Mouse (Mus musculus) MEL (cell line): ENCODE measurements at regions not wholly inside any gene's neighbourhood (a gene's known extent, or its start where the extent isn't known, plus 50 kb on each side); places are given as distances from the start of the nearest gene placed in this dataset.

ENCODE experiments used
- DNase-seq: peaks from one replicate; pipeline ENCODE4 v3.0.0; 2011; ENCODE audit warnings: low read depth, low spot score
- H3K27ac ChIP-seq: 2 replicates; pipeline ENCODE4 v1.5.1; 2012; ENCODE audit warnings: low read depth, mild to moderate bottlenecking, control low read depth, low read length, moderate library complexity; ENCODE audit not compliant: control insufficient read depth
- H3K27me3 ChIP-seq, 2 experiments: fragments of 150-350 bp in 1 of 2; sonication (generic) in 1 of 2; 2 replicates each; pipeline ENCODE4 v1.6.1; 2012; ENCODE audit warnings: low read length in 2 of 2, mild to moderate bottlenecking in 2 of 2, improper control_type of control experiment in 1 of 2, moderate library complexity in 1 of 2; ENCODE audit not compliant: insufficient read depth in 2 of 2, control insufficient read depth in 1 of 2
- H3K36me3 ChIP-seq, 2 experiments: 2 replicates each; pipeline ENCODE4 v1.6.1; 2012 to 2014; ENCODE audit warnings: low read length in 2 of 2, improper control_type of control experiment in 1 of 2, inconsistent platforms in 1 of 2, mild to moderate bottlenecking in 1 of 2; ENCODE audit not compliant: insufficient read depth in 2 of 2, control insufficient read depth in 1 of 2
- H3K4me1 ChIP-seq, 2 experiments: fragments of 150-350 bp in 1 of 2; sonication (generic) in 1 of 2; 2 replicates each; pipeline ENCODE4 v1.6.1; 2012; ENCODE audit warnings: low read length in 2 of 2, improper control_type of control experiment in 1 of 2, mild to moderate bottlenecking in 1 of 2; ENCODE audit not compliant: insufficient read depth in 2 of 2, control insufficient read depth in 1 of 2
- H3K4me3 ChIP-seq, 2 experiments: fragments of 150-350 bp in 1 of 2; sonication (generic) in 1 of 2; 2 replicates each; pipeline ENCODE4 v1.5.1; 2012; ENCODE audit warnings: low read depth in 2 of 2, low read length in 2 of 2, mild to moderate bottlenecking in 2 of 2, moderate library complexity in 2 of 2, control low read depth in 1 of 2, improper control_type of control experiment in 1 of 2; ENCODE audit not compliant: control insufficient read depth in 1 of 2, insufficient read depth in 1 of 2
- H3K79me2 ChIP-seq: 2 replicates; pipeline ENCODE4 v1.6.1; 2012; ENCODE audit warnings: mild to moderate bottlenecking, low read length, moderate library complexity; ENCODE audit not compliant: control insufficient read depth, poor library complexity, insufficient read depth
- H3K9ac ChIP-seq: 2 replicates; pipeline ENCODE4 v1.6.1; 2012; ENCODE audit warnings: low read depth, mild to moderate bottlenecking, control low read depth, low read length, moderate library complexity; ENCODE audit not compliant: control insufficient read depth, poor library complexity, severe bottlenecking
- H3K9me3 ChIP-seq: fragments of 150-350 bp; sonication (generic); replicated peaks from 2 replicates; pipeline ENCODE4 v1.6.1; 2012; ENCODE audit warnings: mild to moderate bottlenecking, low read length, improper control_type of control experiment, moderate library complexity; ENCODE audit not compliant: insufficient read depth
- BHLHE40 ChIP-seq: IDR thresholded peaks from 2 replicates; pipeline ENCODE4 v1.6.1; 2012; ENCODE audit warnings: low read depth, mild to moderate bottlenecking, inconsistent platforms, low read length, improper control_type of control experiment, borderline replicate concordance
- CHD1 ChIP-seq: IDR thresholded peaks from 2 replicates; pipeline ENCODE4 v1.6.1; 2012; ENCODE audit warnings: low read depth, mild to moderate bottlenecking, inconsistent platforms, low read length, improper control_type of control experiment
- CHD2 ChIP-seq: IDR thresholded peaks from 2 replicates; pipeline ENCODE4 v1.6.1; 2011; ENCODE audit warnings: low read length, improper control_type of control experiment
- CTCF ChIP-seq, 3 experiments: IDR thresholded peaks in 2 of 3; conservative IDR thresholded peaks in 1 of 3; 2 replicates each; pipeline ENCODE4 v1.5.1; 2011 to 2012; ENCODE audit warnings: low read length in 3 of 3, low read depth in 2 of 3, mild to moderate bottlenecking in 2 of 3, improper control_type of control experiment in 1 of 3, inconsistent platforms in 1 of 3, mixed read lengths in 1 of 3, moderate library complexity in 1 of 3; ENCODE audit not compliant: control insufficient read depth in 1 of 3, insufficient read depth in 1 of 3, poor library complexity in 1 of 3, severe bottlenecking in 1 of 3
- E2F4 ChIP-seq: IDR thresholded peaks from 2 replicates; pipeline ENCODE4 v1.6.1; 2011; ENCODE audit warnings: low read depth, low read length, improper control_type of control experiment, borderline replicate concordance
- ELF1 ChIP-seq: IDR thresholded peaks from 2 replicates; pipeline ENCODE4 v1.6.1; 2014; ENCODE audit warnings: low read depth, mild to moderate bottlenecking, inconsistent platforms, low read length, improper control_type of control experiment, moderate library complexity
- EP300 ChIP-seq, 2 experiments: IDR thresholded peaks; 2 replicates each; pipeline ENCODE4 v1.6.1; 2011; ENCODE audit warnings: improper control_type of control experiment in 2 of 2, low read length in 2 of 2, low read depth in 1 of 2, mild to moderate bottlenecking in 1 of 2
- ETS1 ChIP-seq: IDR thresholded peaks from 2 replicates; pipeline ENCODE4 v1.6.1; 2012; ENCODE audit warnings: low read depth, mild to moderate bottlenecking, inconsistent platforms, low read length, improper control_type of control experiment, moderate library complexity
- GABPA ChIP-seq: IDR thresholded peaks from 2 replicates; pipeline ENCODE4 v1.6.1; 2012; ENCODE audit warnings: low read depth, mild to moderate bottlenecking, inconsistent platforms, low read length, improper control_type of control experiment, moderate library complexity
- GATA1 ChIP-seq: IDR thresholded peaks from 2 replicates; pipeline ENCODE4 v1.6.1; 2011; ENCODE audit warnings: low read depth, low read length, improper control_type of control experiment
- MAFK ChIP-seq: IDR thresholded peaks from 2 replicates; pipeline ENCODE4 v1.6.1; 2011; ENCODE audit warnings: low read depth, mild to moderate bottlenecking, low read length, improper control_type of control experiment, borderline replicate concordance
- MAX ChIP-seq: IDR thresholded peaks from 2 replicates; pipeline ENCODE4 v1.6.1; 2011; ENCODE audit warnings: low read length, improper control_type of control experiment
- MAZ ChIP-seq: IDR thresholded peaks from 2 replicates; pipeline ENCODE4 v1.6.1; 2012; ENCODE audit warnings: low read depth, mild to moderate bottlenecking, inconsistent platforms, low read length, improper control_type of control experiment
- MXI1 ChIP-seq: IDR thresholded peaks from 2 replicates; pipeline ENCODE4 v1.6.1; 2011; ENCODE audit warnings: mild to moderate bottlenecking, low read depth, low read length, improper control_type of control experiment
- MYB ChIP-seq: IDR thresholded peaks from 2 replicates; pipeline ENCODE4 v1.6.1; 2011; ENCODE audit warnings: mild to moderate bottlenecking, low read depth, low read length, improper control_type of control experiment
- MYC ChIP-seq: IDR thresholded peaks from 2 replicates; pipeline ENCODE4 v1.6.1; 2011; ENCODE audit warnings: low read depth, mild to moderate bottlenecking, low read length, improper control_type of control experiment, moderate library complexity
- NELFE ChIP-seq: IDR thresholded peaks from 2 replicates; pipeline ENCODE4 v1.6.1; 2011; ENCODE audit warnings: low read depth, low read length, improper control_type of control experiment
- NRF1 ChIP-seq: IDR thresholded peaks from 2 replicates; pipeline ENCODE4 v1.6.1; 2014; ENCODE audit warnings: low read depth, mild to moderate bottlenecking, inconsistent platforms, low read length, improper control_type of control experiment, moderate library complexity; ENCODE audit not compliant: poor library complexity, insufficient read depth, severe bottlenecking
- POLR2A ChIP-seq, 2 experiments: IDR thresholded peaks; 2 replicates each; pipeline ENCODE4 v1.6.1; 2011 to 2012; ENCODE audit warnings: low read length in 2 of 2, mild to moderate bottlenecking in 2 of 2, control low read depth in 1 of 2, improper control_type of control experiment in 1 of 2, low read depth in 1 of 2, moderate library complexity in 1 of 2; ENCODE audit not compliant: control insufficient read depth in 1 of 2, insufficient read depth in 1 of 2, poor library complexity in 1 of 2
- POLR2AphosphoS2 ChIP-seq: IDR thresholded peaks from 2 replicates; pipeline ENCODE4 v1.6.1; 2011; ENCODE audit warnings: low read length, improper control_type of control experiment
- POLR2AphosphoS5 ChIP-seq: IDR thresholded peaks from 2 replicates; pipeline ENCODE4 v1.6.1; 2012; ENCODE audit warnings: low read depth, borderline replicate concordance, mild to moderate bottlenecking, inconsistent platforms, low read length, moderate library complexity, mixed read lengths
- RCOR1 ChIP-seq: IDR thresholded peaks from 2 replicates; pipeline ENCODE4 v1.6.1; 2012; ENCODE audit warnings: low read depth, mild to moderate bottlenecking, inconsistent platforms, low read length, improper control_type of control experiment
- SIN3A ChIP-seq: IDR thresholded peaks from 2 replicates; pipeline ENCODE4 v1.6.1; 2012; ENCODE audit warnings: low read length, improper control_type of control experiment, inconsistent platforms
- SMC3 ChIP-seq: IDR thresholded peaks from 2 replicates; pipeline ENCODE4 v1.6.1; 2011; ENCODE audit warnings: low read depth, low read length, improper control_type of control experiment
- TBP ChIP-seq: IDR thresholded peaks from 2 replicates; pipeline ENCODE4 v1.8.0; 2011; ENCODE audit warnings: low read depth, low read length, improper control_type of control experiment
- TCF12 ChIP-seq: IDR thresholded peaks from 2 replicates; pipeline ENCODE4 v1.6.1; 2014; ENCODE audit warnings: low read depth, mild to moderate bottlenecking, inconsistent platforms, low read length, improper control_type of control experiment, moderate library complexity
- UBTF ChIP-seq: IDR thresholded peaks from 2 replicates; pipeline ENCODE4 v1.6.1; 2012; ENCODE audit warnings: low read depth, mild to moderate bottlenecking, inconsistent platforms, low read length, improper control_type of control experiment, moderate library complexity, borderline replicate concordance; ENCODE audit not compliant: insufficient read depth
- USF1 ChIP-seq: IDR thresholded peaks from 2 replicates; pipeline ENCODE4 v1.6.1; 2014; ENCODE audit warnings: low read depth, mild to moderate bottlenecking, inconsistent platforms, low read length, improper control_type of control experiment, moderate library complexity
- USF2 ChIP-seq, 2 experiments: IDR thresholded peaks; 2 replicates each; pipeline ENCODE4 v1.6.1; 2011 to 2012; ENCODE audit warnings: improper control_type of control experiment in 2 of 2, low read length in 2 of 2, borderline replicate concordance in 1 of 2, inconsistent platforms in 1 of 2, low read depth in 1 of 2, mild to moderate bottlenecking in 1 of 2; ENCODE audit not compliant: insufficient read depth in 1 of 2
- ZMIZ1 ChIP-seq: IDR thresholded peaks from 2 replicates; pipeline ENCODE4 v1.6.1; 2012; ENCODE audit warnings: low read depth, mild to moderate bottlenecking, inconsistent platforms, low read length, improper control_type of control experiment, moderate library complexity
- ZNF384 ChIP-seq: IDR thresholded peaks from 2 replicates; pipeline ENCODE4 v1.6.1; 2012; ENCODE audit warnings: low read depth, mild to moderate bottlenecking, inconsistent platforms, low read length, improper control_type of control experiment

- H3K9me3 ChIP-seq: no peaks in the 10 kb centered on the region
- H3K4me3 ChIP-seq: no peak overlapping the region
- no peak for DNase-seq
- H3K9ac ChIP-seq: no peak overlapping the region
- H3K36me3 ChIP-seq: no peaks in the 10 kb centered on the region
- H3K27me3 ChIP-seq: no peaks in the 10 kb centered on the region
- H3K4me1 ChIP-seq: no peaks in the 10 kb centered on the region
- no peak for TF ChIP-seq EP300 (IDR thresholded peaks at IDR 0.05; ENCODE audit: low read depth in 1 of 2, low read length in 2 of 2)
- TF ChIP-seq BHLHE40: no peak
- TF ChIP-seq CHD2: no peak
- no peak for TF ChIP-seq USF2 (IDR thresholded peaks at IDR 0.05; ENCODE audit: borderline replicate concordance in 1 of 2, insufficient read depth in 1 of 2, low read depth in 1 of 2, low read length in 2 of 2)
- no peak for TF ChIP-seq TBP
- no peak for TF ChIP-seq ETS1
- TF ChIP-seq UBTF: no peak
- no peak for TF ChIP-seq ZMIZ1
- no peak for TF ChIP-seq ZNF384
- no peak for TF ChIP-seq MYC
- TF ChIP-seq CHD1: no peak
- no peak for TF ChIP-seq USF1
- TF ChIP-seq POLR2AphosphoS5: no peak
- TF ChIP-seq GABPA: no peak
- no peak for TF ChIP-seq GATA1
- no peak for TF ChIP-seq POLR2A (IDR thresholded peaks at IDR 0.05; ENCODE audit: control insufficient read depth in 1 of 2, insufficient read depth in 1 of 2, low read depth in 1 of 2, low read length in 2 of 2, poor library complexity in 1 of 2)
- TF ChIP-seq MXI1: no peak
- no peak for TF ChIP-seq E2F4
- no peak for TF ChIP-seq MYB
- H3K27ac ChIP-seq: no peak overlapping the region
- no peaks in the 10 kb centered on the region for H3K79me2 ChIP-seq
Measured at GRCm38 (mm10) chr1:75890636-75891276, 344.7 kb downstream of the Slc4a3 start.

- no peak overlapping the region for H3K27ac ChIP-seq
- H3K79me2 ChIP-seq: no peaks in the 10 kb centered on the region
- H3K27me3 ChIP-seq: no peaks in the 10 kb centered on the region
- DNase-seq: no peak
- TF ChIP-seq GABPA (no peak), MAZ (no peak), ELF1 (no peak), SMC3 (no peak), TBP (no peak), MYB (no peak), POLR2AphosphoS2 (no peak), ETS1 (no peak), NELFE (no peak), NRF1 (no peak), CTCF (IDR thresholded peaks at IDR 0.05 in 2 of 3, conservative IDR thresholded peaks at IDR 0.05 in 1 of 3; ENCODE audit: control insufficient read depth in 1 of 3, insufficient read depth in 1 of 3, low read depth in 2 of 3, low read length in 3 of 3, poor library complexity in 1 of 3, severe bottlenecking in 1 of 3) (no peak), TCF12 (no peak), USF1 (no peak), MAX (no peak), SIN3A (no peak), MAFK (no peak), RCOR1 (no peak), BHLHE40 (no peak), UBTF (no peak)
- no peaks in the 10 kb centered on the region for H3K9me3 ChIP-seq
- no peaks in the 10 kb centered on the region for H3K4me1 ChIP-seq
- no peak overlapping the region for H3K9ac ChIP-seq
- no peak overlapping the region for H3K4me3 ChIP-seq
- no peaks in the 10 kb centered on the region for H3K36me3 ChIP-seq
Measured at GRCm38 (mm10) chr1:75895550-75895949, 349.5 kb downstream of the Slc4a3 start.
